Mouse (Mus musculus): ENCODE results near the gene Abl2. TPM values are rescaled to one million over a fixed set of nuclear protein-coding genes. Genes with fewer than 3 reads are reported as not detected.
A peak's percentile ranks its signal among the peaks of the same experiment; 100 is the strongest.

Gene Abl2
- polyA plus RNA-seq, 1 experiment from 2014 or later: 7.0 TPM

DNA sequence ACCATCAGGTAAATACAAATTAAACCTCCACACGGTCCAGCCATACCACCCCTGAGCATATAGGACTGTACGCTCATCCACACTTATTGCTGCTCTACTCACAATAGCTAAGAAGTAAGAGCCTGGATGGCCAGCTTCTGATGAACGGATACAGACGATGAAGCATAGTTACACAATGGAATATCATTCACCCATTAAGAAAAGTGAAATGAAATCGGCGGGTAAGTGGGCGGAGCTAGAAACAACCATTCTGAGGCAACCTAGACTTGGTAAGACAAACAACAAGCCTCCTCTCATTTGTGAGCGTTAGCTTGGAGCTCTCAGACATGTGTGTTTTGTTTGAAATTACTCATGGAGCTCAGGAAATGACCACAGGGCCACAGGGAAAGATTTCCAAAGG is 107.2 kb downstream of the Abl2 start:
- no peaks in the 10 kb centered on the region for H3K4me1 ChIP-seq (replicated peaks)
- H3K9me3 ChIP-seq: no peaks in the 10 kb centered on the region
- no peak overlapping the region for H3K9ac ChIP-seq (replicated peaks)
- H3K27me3 ChIP-seq: no peaks in the 10 kb centered on the region
- peaks cover 6% of the 10 kb centered on the region; the same call in 1 of the 2 replicates for H3K36me3 ChIP-seq
- H3K27ac ChIP-seq: no peak overlapping the region
- ATAC-seq: no peak
- no peak overlapping the region for H3K4me3 ChIP-seq (replicated peaks)
- no peak overlapping the region for H3K4me2 ChIP-seq (replicated peaks)
- 89% methylated on average over 8 of the region's 8 CpGs for WGBS

DNA sequence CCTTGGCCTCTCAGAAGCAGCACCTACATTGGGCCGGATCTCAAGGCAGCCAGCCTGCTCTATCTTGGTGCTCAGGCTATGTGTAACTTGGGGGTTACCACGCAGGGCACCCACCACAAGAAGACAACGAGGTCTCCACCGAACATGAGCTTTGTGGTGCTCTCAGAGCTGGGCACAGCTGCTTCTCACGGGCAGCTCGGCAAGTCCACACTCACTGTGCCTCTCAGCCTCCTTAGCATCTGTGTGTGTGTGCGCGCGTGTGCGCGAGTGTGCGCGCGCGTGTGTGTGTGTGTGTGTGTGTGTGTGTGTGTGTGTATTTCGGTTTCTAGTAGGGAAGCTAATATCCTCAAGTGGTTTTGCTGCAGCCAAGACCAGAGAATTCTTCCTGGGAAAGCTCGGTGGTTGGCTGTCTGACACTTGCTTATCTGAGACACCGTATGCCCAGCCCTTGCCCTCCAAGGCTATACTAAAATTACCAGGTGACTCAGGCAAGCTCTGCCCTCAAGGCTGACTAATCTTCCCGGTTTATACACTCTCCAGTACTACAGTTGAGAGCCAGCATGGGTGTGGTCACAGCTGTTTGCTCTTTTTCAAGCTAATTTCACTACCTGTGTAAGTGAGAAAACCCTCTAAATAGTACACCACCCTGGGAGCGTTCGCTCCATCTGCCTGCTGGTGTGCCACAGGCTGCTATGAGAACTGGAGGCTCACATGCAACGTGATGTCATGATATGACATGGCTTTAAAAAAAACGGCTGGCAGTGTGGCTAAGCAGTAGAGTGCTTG is 108.7 kb downstream of the Abl2 start:
- Histone ChIP-seq H3K9ac (replicated peaks) (no peak overlapping the region), H3K9me3 (no peaks in the 10 kb centered on the region), H3K4me1 (replicated peaks) (no peaks in the 10 kb centered on the region), H3K36me3 (no peaks in the 10 kb centered on the region), H3K4me3 (replicated peaks) (no peak overlapping the region), H3K4me2 (replicated peaks) (no peak overlapping the region), H3K27ac (no peak overlapping the region), H3K27me3 (no peaks in the 10 kb centered on the region)
- no peak for ATAC-seq
- WGBS: 91% methylated on average over 23 of the region's 23 CpGs

DNA sequence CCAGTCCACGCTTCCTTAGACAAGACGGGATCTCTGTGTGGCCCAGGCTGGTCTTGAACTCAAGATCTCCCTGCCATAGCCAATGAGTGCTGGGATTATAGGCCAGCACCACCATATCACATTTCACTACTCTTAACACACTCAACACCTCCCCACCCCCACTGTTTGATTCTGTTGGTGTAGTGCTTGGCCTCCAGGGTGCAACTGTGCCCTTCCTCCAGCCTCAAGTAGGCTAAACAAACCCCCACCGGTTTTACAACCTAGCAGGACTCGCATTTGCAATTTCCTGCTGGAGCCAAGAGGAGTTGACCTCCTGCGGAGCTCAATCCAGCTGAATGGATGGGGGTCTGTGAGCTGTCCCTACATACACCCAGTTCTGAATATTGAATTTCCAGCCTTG is 110.0 kb downstream of the Abl2 start:
- Histone ChIP-seq H3K4me3 (replicated peaks) (no peak overlapping the region), H3K9ac (replicated peaks) (no peak overlapping the region), H3K27ac (no peak overlapping the region), H3K27me3 (peaks cover 8% of the 10 kb centered on the region; the same call in 1 of the 2 replicates), H3K36me3 (no peaks in the 10 kb centered on the region), H3K9me3 (no peaks in the 10 kb centered on the region), H3K4me2 (replicated peaks) (no peak overlapping the region), H3K4me1 (replicated peaks) (peaks cover 11% of the 10 kb centered on the region)
- WGBS: 37% methylated on average over 5 of the region's 5 CpGs
- no peak for ATAC-seq

DNA sequence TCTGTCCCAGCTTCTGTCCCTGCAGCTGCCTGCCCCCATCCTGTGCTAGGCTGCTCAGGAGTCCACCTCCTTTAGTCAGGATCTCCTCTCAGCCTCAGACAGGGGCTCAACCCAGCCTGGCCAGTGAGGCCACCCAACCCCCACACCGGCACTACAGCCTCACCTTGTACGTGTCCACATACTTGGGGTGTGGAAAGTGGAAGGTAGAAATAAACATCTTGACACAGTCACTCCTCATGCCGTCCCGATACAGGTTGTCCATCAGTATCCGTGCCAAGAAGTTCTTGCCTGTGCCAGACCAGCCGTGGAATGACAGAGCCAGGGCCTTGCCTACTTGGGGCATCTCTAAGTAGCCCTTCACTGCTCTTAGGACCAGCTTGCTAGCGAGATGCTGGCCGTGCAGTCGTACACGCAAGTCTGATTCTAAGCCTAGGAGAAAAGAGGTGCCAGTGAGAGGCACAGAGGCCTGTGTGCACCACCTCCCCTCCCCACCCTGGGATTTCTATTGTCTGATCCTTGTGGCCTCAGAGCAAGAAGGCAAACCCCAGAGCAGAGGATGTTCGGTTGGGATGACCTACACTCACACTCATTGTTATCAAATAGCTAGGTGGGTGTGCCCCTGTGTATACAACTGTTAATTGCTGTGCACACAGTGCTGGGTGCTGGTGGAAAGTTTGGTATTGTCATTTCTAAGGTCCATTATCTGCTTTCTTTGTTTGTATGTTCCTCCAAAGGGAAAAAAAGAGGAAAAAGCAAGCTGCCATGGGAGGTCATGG is 110.8 kb downstream of the Abl2 start:
- 44% methylated on average over 11 of the region's 11 CpGs for WGBS
- no peak for ATAC-seq
- Histone ChIP-seq H3K4me2 (replicated peaks) (no peak overlapping the region), H3K36me3 (no peaks in the 10 kb centered on the region), H3K27ac (no peak overlapping the region), H3K4me1 (replicated peaks) (peaks cover 18% of the 10 kb centered on the region), H3K4me3 (replicated peaks) (no peak overlapping the region), H3K9me3 (no peaks in the 10 kb centered on the region), H3K9ac (replicated peaks) (no peak overlapping the region), H3K27me3 (peaks cover 14% of the 10 kb centered on the region; the same call in 1 of the 2 replicates)

DNA sequence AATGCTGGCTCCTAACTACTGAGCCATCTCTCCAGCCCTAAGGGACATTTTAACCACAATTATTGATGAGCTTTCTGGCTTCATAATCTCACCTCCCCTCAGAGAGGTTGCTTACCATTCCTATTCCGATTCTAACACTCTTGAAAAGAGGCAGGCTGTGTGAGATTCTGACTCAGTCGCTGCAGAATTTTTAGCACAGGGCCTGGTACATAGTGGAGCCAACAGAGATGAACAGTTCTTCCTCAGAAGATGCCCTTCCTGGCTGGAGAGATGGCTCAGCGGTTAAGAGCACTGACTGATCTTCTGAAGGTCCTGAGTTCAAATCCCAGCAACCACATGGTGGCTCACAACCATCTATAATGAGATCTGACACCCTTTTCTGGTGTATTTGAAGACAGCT is 113.3 kb downstream of the Abl2 start:
- Histone ChIP-seq H3K4me1 (replicated peaks) (peaks cover 21% of the 10 kb centered on the region), H3K4me3 (replicated peaks) (no peak overlapping the region), H3K9me3 (no peaks in the 10 kb centered on the region), H3K4me2 (replicated peaks) (no peak overlapping the region), H3K27ac (no peak overlapping the region), H3K36me3 (no peaks in the 10 kb centered on the region), H3K9ac (replicated peaks) (no peak overlapping the region), H3K27me3 (peaks cover 22% of the 10 kb centered on the region; the same call in 1 of the 2 replicates)
- 93% methylated on average over 3 of the region's 3 CpGs for WGBS
- no peak for ATAC-seq

DNA sequence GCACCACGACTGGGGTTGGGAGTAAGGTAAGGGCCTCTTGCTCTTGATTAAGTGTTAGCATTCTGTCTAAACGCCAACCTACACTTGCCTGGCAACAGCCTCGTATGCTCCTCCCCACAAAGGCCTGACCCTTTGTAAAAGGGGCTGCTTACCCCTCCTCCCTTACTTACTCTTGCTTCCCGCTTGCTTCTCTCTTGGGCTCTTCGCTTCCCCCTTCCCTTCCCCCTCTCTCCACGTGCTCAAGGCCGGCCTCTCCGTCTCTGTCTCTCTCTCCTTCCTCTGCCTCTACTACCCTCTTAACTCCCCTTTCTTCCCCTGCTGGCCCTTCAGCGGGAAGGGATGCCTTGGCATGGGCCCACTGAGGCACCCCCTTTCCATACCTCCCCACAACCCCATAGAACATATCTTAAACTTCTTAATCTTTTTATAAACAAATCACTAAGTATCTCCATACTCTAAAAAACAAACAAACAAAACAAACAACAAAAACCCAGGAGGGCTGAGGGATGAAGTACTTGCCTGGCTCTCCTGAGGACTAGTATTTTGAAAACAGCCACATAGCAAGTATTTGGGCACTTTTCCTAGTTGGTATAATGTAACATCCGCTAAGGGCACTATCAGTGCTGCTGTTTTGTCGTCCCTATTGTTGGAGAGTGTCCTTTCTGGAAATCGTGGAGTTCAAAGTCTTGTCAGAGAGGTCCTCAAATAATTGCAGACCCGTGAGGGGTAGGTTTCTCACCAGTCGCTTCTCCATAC is 114.3 kb downstream of the Abl2 start:
- Histone ChIP-seq H3K27ac (no peak overlapping the region), H3K9ac (replicated peaks) (0 out of 2 replicates have a peak overlapping the region, but pooled peaks have one; percentile 74), H3K27me3 (peaks cover 22% of the 10 kb centered on the region; the same call in 1 of the 2 replicates), H3K4me1 (replicated peaks) (peaks cover 21% of the 10 kb centered on the region), H3K9me3 (no peaks in the 10 kb centered on the region), H3K36me3 (no peaks in the 10 kb centered on the region), H3K4me2 (replicated peaks) (peak overlapping the region; percentile 98), H3K4me3 (replicated peaks) (peak overlapping the region; percentile 55)
- WGBS: 4% methylated on average over 14 of the region's 14 CpGs
- ATAC-seq: peak; percentile 26; the same call in 1 of the 2 replicates

DNA sequence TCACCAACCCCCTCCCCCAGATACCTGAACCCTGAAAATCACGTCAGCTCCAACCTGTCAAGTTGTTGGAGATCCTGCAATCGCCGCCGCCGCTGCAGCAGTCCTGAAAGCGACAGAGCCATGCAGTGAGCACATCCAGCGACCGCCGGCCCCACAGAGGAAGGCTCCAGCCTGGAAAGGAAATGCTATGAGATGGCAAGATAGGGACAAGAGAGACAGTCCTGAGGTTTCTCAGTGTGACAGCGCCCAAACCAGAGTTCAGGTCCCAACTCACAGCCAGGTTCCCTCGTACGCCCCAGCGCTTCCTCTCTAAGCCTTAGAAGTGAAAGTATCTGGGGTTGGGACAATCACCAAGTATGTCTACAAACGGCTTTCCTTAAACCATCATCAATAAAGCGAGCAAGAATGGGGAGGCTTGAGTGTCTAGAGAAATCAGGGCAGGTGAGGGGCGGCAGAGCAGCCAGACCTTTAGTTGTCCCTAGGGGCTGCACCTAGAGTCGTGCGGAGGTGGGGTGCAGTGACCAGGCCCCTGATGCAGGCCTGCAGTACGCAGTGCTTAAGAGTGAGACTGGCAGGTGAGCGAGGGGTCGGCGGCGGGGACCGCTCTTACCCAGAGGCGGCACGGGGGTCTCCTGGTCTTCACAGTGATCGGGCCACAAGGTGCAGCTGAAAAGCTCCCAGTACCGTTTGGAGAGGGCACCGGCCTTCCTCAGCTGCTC is 115.0 kb downstream of the Abl2 start:
- Histone ChIP-seq H3K36me3 (peaks cover 2% of the 10 kb centered on the region; the same call in 1 of the 2 replicates), H3K9me3 (no peaks in the 10 kb centered on the region), H3K4me3 (replicated peaks) (peak overlapping the region; percentile 55), H3K4me2 (replicated peaks) (peak overlapping the region; percentile 98), H3K9ac (replicated peaks) (peak overlapping the region; percentile 74), H3K27ac (no peak overlapping the region), H3K27me3 (peaks cover 22% of the 10 kb centered on the region; the same call in 1 of the 2 replicates), H3K4me1 (replicated peaks) (peaks cover 21% of the 10 kb centered on the region)
- peak; percentile 65 for ATAC-seq
- WGBS: 2% methylated on average over 29 of the region's 29 CpGs

DNA sequence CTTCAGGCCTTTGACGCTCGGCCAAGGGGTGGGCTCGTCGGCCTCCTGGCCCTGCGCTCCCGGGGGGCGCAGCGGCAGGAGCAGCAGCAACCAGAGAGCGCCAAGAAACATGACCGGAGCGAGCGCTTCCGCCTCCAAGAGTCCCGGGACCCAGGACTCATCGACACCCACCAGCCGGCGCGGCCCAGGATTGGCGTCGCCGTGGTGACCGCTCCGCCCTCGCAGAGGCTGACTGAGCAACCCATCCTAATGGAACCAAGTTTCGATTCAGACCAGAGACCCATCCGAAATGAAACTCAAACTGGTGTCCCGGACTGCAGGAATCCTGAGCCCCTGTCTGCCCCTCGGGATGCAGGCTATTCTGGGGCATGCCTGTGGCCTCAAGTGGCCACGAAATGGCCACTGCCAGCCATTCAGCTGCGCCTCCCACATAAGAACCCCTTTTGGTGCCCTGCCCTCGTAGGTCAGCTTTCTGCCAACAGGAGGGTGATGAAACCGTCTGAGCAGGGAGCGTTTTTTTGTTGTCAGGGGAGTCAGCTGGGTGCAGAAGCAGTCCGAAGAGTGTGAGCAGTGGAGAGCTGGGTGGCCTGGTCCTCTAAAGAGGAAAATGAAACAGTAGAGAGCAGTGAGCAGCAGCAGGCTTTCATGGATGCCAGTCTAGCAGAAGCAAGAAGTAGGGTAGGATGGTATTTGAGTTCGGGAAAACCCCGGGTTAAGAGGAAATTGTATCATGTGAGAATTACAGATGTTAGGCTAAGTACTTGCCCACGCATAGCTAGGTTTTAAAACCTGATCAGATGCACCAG is 115.8 kb downstream of the Abl2 start, which contains the start of gene Tor3a:
Gene Tor3a (minus strand): TSS at position 162 of the 806 bp plus-strand sequence.
- Histone ChIP-seq H3K4me3 (replicated peaks) (peak within 1 kb of the TSS; percentile 55), H3K27ac (no peak within 1 kb of the TSS), H3K4me2 (replicated peaks) (peak within 1 kb of the TSS; percentile 98), H3K36me3 (peaks cover 5% of the 10 kb centered on the region; the same call in 1 of the 2 replicates), H3K27me3 (peaks cover 22% of the 10 kb centered on the region; the same call in 1 of the 2 replicates), H3K9ac (replicated peaks) (peak within 1 kb of the TSS; percentile 74), H3K9me3 (no peaks in the 10 kb centered on the region), H3K4me1 (replicated peaks) (peaks cover 21% of the 10 kb centered on the region)
- peak; percentile 84 for ATAC-seq
- WGBS: 7% methylated on average over 37 of the region's 37 CpGs

DNA sequence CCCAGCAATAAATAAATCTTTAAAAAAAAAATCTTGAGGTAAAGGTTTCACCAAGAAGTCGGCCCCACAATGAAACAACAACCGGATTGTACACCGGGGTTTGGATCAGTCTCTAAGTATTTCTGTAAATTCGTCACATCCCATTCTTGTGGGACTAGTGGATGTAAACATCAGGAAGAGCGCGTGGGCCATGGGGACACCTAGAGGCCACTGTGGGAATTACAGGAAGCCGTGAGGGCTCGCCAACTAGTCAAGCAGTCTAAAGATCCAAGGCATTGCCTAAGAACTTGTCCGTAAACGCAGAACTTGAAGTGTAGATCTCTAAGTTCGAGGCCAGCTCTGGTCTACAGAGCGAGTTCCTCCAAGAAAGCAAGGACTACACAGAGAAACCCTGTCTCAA is 117.6 kb downstream of the Abl2 start:
- WGBS: 35% methylated on average over 12 of the region's 12 CpGs
- H3K36me3 ChIP-seq: peaks cover 22% of the 10 kb centered on the region
- H3K27me3 ChIP-seq: peaks cover 22% of the 10 kb centered on the region; the same call in 1 of the 2 replicates
- H3K4me1 ChIP-seq (replicated peaks): peaks cover 21% of the 10 kb centered on the region
- H3K27ac ChIP-seq: no peak overlapping the region
- H3K9ac ChIP-seq (replicated peaks): no peak overlapping the region
- H3K9me3 ChIP-seq: no peaks in the 10 kb centered on the region
- no peak overlapping the region for H3K4me2 ChIP-seq (replicated peaks)
- ATAC-seq: no peak
- no peak overlapping the region for H3K4me3 ChIP-seq (replicated peaks)

DNA sequence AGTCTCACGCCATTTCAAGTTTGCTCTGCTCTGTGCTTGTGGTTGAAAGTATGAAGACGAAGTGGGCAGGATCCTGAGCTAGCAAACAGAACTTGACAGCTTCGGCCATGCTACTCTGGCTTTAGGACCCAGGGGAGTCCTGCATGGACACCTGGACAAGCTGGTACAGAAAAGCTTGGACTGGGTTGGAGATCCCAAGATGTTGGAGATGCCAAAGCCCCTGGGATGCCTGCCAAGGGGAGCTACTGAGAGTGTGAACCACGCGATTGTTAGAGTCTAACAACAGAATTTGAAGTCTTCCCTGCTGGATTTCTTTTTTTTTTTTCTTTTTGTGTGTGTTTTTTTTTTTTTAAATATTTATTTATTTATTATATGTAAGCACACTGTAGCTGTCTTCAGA is 118.0 kb downstream of the Abl2 start:
- WGBS: 91% methylated on average over 5 of the region's 5 CpGs
- no peak for ATAC-seq
- no peak overlapping the region for H3K4me3 ChIP-seq (replicated peaks)
- H3K27ac ChIP-seq: no peak overlapping the region
- H3K4me2 ChIP-seq (replicated peaks): no peak overlapping the region
- peaks cover 22% of the 10 kb centered on the region; the same call in 1 of the 2 replicates for H3K27me3 ChIP-seq
- peaks cover 21% of the 10 kb centered on the region for H3K4me1 ChIP-seq (replicated peaks)
- no peak overlapping the region for H3K9ac ChIP-seq (replicated peaks)
- no peaks in the 10 kb centered on the region for H3K9me3 ChIP-seq
- H3K36me3 ChIP-seq: peaks cover 25% of the 10 kb centered on the region

All from midbrain, embryonic 13.5 days (tissue).